11 mouse cellular contexts compared by ENCODE assay signal in the genomic region with DNA sequence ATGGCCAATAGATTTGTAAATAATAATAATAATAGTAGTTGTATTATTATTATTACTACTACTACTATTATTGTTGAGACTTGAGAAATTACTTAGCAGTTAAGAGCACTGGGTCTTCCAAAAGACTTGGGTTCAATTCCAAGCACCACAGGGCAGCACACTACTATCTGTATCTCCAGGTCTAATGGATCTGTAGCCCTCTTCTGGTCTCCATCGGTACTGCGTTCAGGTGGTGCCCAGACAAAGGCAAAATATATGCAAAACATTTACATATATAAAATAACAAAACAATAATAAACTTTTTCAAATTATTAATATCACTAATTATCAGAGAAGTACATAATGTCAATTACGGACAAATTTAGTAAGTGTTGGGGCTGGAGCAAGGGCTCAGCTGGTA.
DNase-seq lines count a peak whose midpoint lies in the region; ATAC-seq and TF ChIP-seq lines count a peak whose summit lies in the region.
"Had no signal": no experiment of that assay in that cellular context is flagged by ENCODE, and none has a peak within 500 bp of the region (broad histone marks: within the 10 kb centered on the region; RNA-seq: fewer than 3 reads in every experiment).

No protein-coding gene starts in this region.

- H3K4me2 ChIP-seq in liver, embryonic 12.5 days: no peak overlapping the region
- no peak overlapping the region for H3K4me2 ChIP-seq in forebrain, embryonic 12.5 days
- H3K4me2 ChIP-seq: neural tube, embryonic 12.5 days had no signal

- no peak overlapping the region for H3K27ac ChIP-seq in liver, embryonic 12.5 days
- no peak overlapping the region for H3K27ac ChIP-seq in forebrain, embryonic 12.5 days
- H3K27ac ChIP-seq: neural tube, embryonic 12.5 days had no signal

- WGBS in liver, embryonic 12.5 days (ENCODE audit: insufficient replicate concordance): 68% methylated on average over 3 of the region's 3 CpGs
- 86% methylated on average over 3 of the region's 3 CpGs for WGBS in forebrain, embryonic 12.5 days

- POLR2A ChIA-PET in Patski (lab: Charles Lee): no interaction called here

- in situ Hi-C loops in Patski (cut with MboI; ENCODE audit: low pct_unique_long_range_greater_than_20kb): no loop called here

- TF ChIP-seq CTCF in Patski (IDR thresholded peaks at IDR 0.05): peak; percentile 43

- CTCF ChIA-PET in Patski (lab: Charles Lee): no interaction called here

- no peak overlapping the region for H3K4me3 ChIP-seq in liver, embryonic 12.5 days
- H3K4me3 ChIP-seq in forebrain, embryonic 12.5 days (replicated peaks): no peak overlapping the region
- H3K4me3 ChIP-seq: heart, embryonic 12.5 days; neural tube, embryonic 12.5 days had no signal

- H3K9ac ChIP-seq in liver, embryonic 12.5 days: no peak overlapping the region
- no peak overlapping the region for H3K9ac ChIP-seq in forebrain, embryonic 12.5 days
- H3K9ac ChIP-seq: heart, embryonic 12.5 days; neural tube, embryonic 12.5 days had no signal

- H3K27me3 ChIP-seq in liver, embryonic 12.5 days (replicated peaks): no peaks in the 10 kb centered on the region
- H3K27me3 ChIP-seq in Patski: no peaks in the 10 kb centered on the region
- no peaks in the 10 kb centered on the region for H3K27me3 ChIP-seq in splenic B cell, adult 2 months (ENCODE audit: control insufficient read depth, insufficient read depth, low read length, poor library complexity, severe bottlenecking)
- peaks cover 15% of the 10 kb centered on the region for H3K27me3 ChIP-seq in forebrain, embryonic 12.5 days
- H3K27me3 ChIP-seq: heart, embryonic 12.5 days; neural tube, embryonic 12.5 days had no signal

- peak; percentile 33 to 35 for DNase-seq in cerebellum, postnatal 10 days
- no peak for DNase-seq in cerebellum, adult 11-12 months
- DNase-seq in liver (peak; percentile 42), Patski (ENCODE audit: low read depth, low spot score) (no peak)
- peak; percentile 51 for DNase-seq in splenic B cell, adult 2 months (ENCODE audit: low read depth, low spot score)
- no peak for DNase-seq in layer of hippocampus, postnatal 36 days
- DNase-seq: adrenal gland, adult 8-10 months had no signal

- H3K4me1 ChIP-seq in liver, embryonic 12.5 days: no peaks in the 10 kb centered on the region
- H3K4me1 ChIP-seq in forebrain, embryonic 12.5 days: peaks cover 13% of the 10 kb centered on the region
- H3K4me1 ChIP-seq: neural tube, embryonic 12.5 days had no signal

- no peaks in the 10 kb centered on the region for H3K9me3 ChIP-seq in liver, embryonic 12.5 days (replicated peaks)
- H3K9me3 ChIP-seq in forebrain, embryonic 12.5 days: no peaks in the 10 kb centered on the region
- H3K9me3 ChIP-seq: heart, embryonic 12.5 days; neural tube, embryonic 12.5 days had no signal

- no peaks in the 10 kb centered on the region for H3K36me3 ChIP-seq in liver, embryonic 12.5 days
- H3K36me3 ChIP-seq in splenic B cell, adult 2 months (ENCODE audit: control insufficient read depth, insufficient read depth, low read length, poor library complexity, severe bottlenecking): no peaks in the 10 kb centered on the region
- no peaks in the 10 kb centered on the region for H3K36me3 ChIP-seq in forebrain, embryonic 12.5 days (replicated peaks)
- H3K36me3 ChIP-seq: heart, embryonic 12.5 days; neural tube, embryonic 12.5 days had no signal

- no peak for ATAC-seq in liver, embryonic 12.5 days
- no peak for ATAC-seq in Patski
- no peak for ATAC-seq in forebrain, embryonic 12.5 days (ENCODE audit: low FRiP score)

Comparison
In these comparisons a context has a peak if more than half of its experiments do, and no peak if none do; other contexts are left out.
1. DNase-seq: peak in cerebellum, postnatal 10 days (2 of 2), liver (single experiment) and splenic B cell, adult 2 months (single experiment); none in cerebellum, adult 11-12 months (single experiment), Patski (single experiment) and layer of hippocampus, postnatal 36 days (0 of 2).